Mouse (Mus musculus): ENCODE measurements around the gene Diexf.

- TF ChIP-seq CTCF (IDR thresholded peaks at IDR 0.05; ENCODE audit: insufficient read depth, low read depth, low read length) (no peak), POLR2A (IDR thresholded peaks at IDR 0.05; ENCODE audit: insufficient read depth, low read depth, low read length) (no peak)
Observed at GRCm38 (mm10) chr1:193151134-193151533, 21.1 kb upstream of the Diexf start.

All from olfactory bulb, adult 2 months (tissue).